Mouse (Mus musculus): ENCODE data around the gene Bcl6. TPM values are rescaled to one million over a fixed set of nuclear protein-coding genes. Genes with fewer than 3 reads are reported as not detected.

Bcl6 gene
- total RNA-seq, 2 experiments from 2014 or later = 14.9 to 17.4 TPM

GRCm38 (mm10) chr16:23979446-23979845 lies 9.2 kb downstream of the Bcl6 start:
- DNase-seq = peak; percentile 50 to 65
- intact Hi-C loops (cut with DNase I) = no loop called here

- intact Hi-C loops (cut with DNase I) = no loop called here
- DNase-seq = no peak
These were observed 10.2 kb downstream of the Bcl6 start for GRCm38 (mm10) chr16:23978495-23978894.

- intact Hi-C loops (cut with DNase I) = no loop called here
- DNase-seq = no peak
These were observed 10.9 kb downstream of the Bcl6 start for GRCm38 (mm10) chr16:23977732-23978131.

DNA sequence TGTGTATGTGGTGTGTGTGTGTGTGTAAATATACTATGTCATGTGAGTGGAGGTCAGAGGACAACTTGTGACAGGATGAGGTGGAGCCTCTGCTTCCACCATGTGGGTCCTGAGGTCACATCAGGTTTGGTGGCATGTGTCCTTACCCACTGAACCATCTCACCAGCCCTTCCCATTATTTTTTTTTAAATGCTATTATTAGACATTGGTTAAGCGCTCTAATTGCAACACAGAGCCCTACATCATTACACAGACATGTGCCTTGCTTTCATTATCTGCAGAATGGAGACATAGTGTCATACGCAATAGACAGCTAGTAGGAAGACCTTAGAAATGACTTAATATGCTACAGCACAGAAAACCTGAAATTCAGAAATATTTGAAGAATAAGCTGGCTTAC lies 12.5 kb downstream of the Bcl6 start:
- intact Hi-C loops (cut with DNase I) = no loop called here

DNA sequence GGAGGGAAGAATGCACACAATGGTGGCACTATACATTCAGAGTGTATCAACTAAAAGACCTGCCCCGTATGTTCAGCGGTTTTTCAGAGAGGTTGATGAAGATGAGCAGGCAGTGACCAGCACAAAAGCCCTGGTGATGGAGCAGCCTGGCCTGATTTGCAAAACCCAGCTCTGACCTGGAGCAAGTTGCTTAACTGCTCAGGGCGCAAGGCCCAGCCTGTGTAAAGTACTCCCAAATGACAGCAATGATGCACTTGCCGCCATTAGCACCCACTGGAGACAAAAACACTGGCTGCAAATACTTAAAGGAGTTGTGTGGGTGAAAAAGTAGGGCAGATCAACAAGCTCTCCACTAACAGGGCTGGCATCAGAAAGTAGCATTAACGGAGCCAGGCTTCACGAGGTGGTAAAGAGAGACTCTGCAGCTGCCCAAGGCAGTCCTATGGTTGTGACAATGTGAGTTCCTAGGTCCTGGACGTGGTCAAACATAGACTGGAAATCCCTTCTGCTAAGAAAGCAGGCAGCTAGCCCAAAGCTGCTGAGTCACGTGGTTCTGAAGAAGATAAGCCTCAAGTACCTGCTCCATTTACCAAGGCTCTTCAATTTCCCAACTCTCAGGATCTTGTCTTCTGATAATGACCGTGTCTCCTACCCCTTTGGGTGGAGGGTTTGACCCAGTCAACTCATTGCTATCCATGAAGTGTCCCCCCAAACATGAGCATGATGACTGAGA lies 14.9 kb downstream of the Bcl6 start:
- DNase-seq = no peak
- intact Hi-C loops (cut with DNase I) = no loop called here

More for the DNA sequence above, 12.5 kb downstream of the Bcl6 start:
- no peak for DNase-seq

- DNase-seq = no peak
- intact Hi-C loops (cut with DNase I) = no loop called here
These were observed 15.8 kb downstream of the Bcl6 start for GRCm38 (mm10) chr16:23972901-23973300.

- no peak for DNase-seq
- intact Hi-C loops (cut with DNase I) = no loop called here
These were observed 16.4 kb downstream of the Bcl6 start for GRCm38 (mm10) chr16:23972126-23972740.

DNA sequence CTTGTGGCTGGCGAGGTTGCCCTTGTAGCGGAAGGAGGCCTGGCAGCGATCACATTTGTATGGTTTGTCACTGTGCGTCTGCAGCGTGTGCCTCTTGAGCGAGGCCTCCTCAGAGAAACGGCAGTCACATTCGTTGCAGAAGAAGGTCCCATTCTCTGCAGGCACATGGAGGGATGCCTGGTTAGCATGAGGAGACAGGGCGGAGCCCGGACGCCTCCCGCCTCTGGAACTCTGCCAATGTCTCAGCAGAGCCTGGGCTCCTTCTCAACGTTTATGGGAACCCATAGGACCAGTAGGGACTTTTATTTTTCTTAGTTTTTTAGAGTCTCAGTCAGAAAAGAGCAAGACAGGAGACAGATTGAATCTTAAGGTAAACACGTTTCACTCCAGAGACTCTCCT lies 18.7 kb downstream of the Bcl6 start:
- intact Hi-C loops (cut with DNase I) = no loop called here
- peak in 1 of 2 experiments; percentile 37 for DNase-seq

DNA sequence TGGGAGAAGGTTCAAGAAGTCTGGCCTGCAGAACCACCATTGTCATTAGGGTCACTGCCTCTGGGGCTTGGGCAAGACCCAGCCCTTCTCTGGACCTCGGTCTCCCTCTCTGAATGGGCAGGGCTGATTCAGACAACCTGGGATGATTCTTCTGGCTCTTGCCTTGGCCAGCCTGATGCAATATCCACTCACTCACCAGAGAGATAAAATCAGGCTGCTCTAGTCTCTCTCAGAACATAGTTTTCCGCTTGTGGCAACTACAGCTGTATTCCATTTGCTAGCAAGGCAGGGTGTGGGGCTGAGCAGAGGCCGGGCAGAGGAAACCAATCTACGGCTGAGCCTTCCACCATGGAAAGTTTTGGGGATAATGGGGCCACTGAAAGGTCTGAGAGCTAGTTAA lies 19.8 kb downstream of the Bcl6 start:
- intact Hi-C loops (cut with DNase I) = no loop called here
- DNase-seq = no peak

GRCm38 (mm10) chr16:23967301-23967700 lies 21.4 kb downstream of the Bcl6 start:
- no peak for DNase-seq
- intact Hi-C loops (cut with DNase I) = no loop called here

- no peak for DNase-seq
- intact Hi-C loops (cut with DNase I) = no loop called here
These were observed 22.6 kb downstream of the Bcl6 start for GRCm38 (mm10) chr16:23966066-23966465.

DNA sequence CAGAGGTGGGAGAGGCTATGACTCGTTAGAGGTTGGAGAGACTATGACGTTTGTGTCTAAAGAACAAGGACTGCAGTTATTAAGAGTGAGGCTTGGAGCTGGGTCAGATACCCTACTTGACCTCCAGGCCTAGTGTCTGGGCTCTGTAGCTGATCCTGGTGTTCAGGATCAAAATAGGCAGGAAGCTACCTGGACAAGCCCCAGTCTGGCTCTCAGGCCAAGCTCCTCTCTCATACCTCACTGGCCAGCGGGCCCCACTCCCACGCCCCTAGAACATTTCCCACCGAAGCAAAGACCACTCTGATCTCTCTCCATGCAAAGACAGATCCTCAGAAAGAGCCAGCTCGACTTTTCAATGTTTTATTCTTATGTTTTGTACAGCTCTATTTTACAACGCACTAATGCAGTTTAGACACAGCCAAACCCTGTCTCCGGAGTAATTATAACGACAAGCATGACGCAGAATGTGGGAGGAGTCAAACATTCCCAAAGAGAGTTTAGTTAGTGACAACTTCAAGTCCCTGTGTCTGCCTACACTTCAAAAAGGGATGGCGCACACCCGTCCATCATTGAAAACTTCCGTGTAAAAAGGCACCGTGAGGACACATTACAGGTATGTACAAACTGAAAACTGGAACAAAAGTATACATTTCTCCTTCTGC lies 23.8 kb downstream of the Bcl6 start:
- intact Hi-C loops (cut with DNase I) = no loop called here

GRCm38 (mm10) chr16:23963896-23964668 lies 24.6 kb downstream of the Bcl6 start:
- intact Hi-C loops (cut with DNase I) = no loop called here
- no peak for DNase-seq

More for the DNA sequence above, 23.8 kb downstream of the Bcl6 start:
- no peak for DNase-seq

- no peak for DNase-seq
- intact Hi-C loops (cut with DNase I) = no loop called here
These were observed 26.3 kb downstream of the Bcl6 start for GRCm38 (mm10) chr16:23962401-23962800.

- intact Hi-C loops (cut with DNase I) = no loop called here
- no peak for DNase-seq
These were observed 29.7 kb downstream of the Bcl6 start for GRCm38 (mm10) chr16:23958938-23959337.

- intact Hi-C loops (cut with DNase I) = loop anchor here (2.0 to 5.0 kb wide), 3 partner anchors 55 to 502 kb away; no protein-coding TSS in a partner anchor
- DNase-seq = no peak
These were observed 34.7 kb downstream of the Bcl6 start for GRCm38 (mm10) chr16:23953959-23954260.

DNA sequence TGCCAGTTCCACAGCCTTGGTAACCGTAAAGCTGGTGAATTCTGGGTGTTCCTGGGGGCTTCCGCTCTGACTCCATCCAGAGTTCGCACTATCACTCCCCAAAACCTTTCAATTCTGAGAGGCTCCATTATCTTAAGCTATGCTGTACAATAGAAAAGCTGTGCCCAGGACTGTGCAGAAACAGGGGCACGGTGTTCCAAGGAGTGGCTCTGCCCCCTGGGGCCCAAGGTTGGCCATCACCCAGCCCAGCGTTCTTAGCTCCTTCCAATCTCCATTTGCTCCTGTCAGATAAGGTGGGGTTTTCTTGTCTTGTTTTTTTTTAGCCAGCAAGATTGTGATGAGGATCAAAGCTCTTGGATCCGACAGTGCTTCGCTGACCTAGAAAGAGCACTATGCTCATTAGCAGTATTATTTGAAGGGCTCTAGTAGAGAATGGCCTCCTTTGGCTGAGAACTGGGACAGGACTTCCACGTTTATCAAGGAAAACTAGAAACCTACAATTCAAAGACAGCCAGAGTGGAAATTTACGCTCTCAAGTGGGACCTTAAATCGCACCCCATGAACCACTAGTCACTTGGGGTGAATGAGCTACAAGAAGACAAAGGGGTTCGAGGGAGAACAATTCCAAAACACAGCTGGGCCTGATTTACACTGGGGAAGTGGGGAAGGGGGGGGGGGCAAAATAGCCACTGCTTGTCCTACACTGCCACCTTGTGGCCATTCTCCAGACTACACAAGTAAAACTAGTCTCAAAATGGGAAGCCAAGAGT lies 35.3 kb downstream of the Bcl6 start:
- intact Hi-C loops (cut with DNase I) = loop anchor here (2.0 to 5.0 kb wide), 3 partner anchors 55 to 501 kb away; no protein-coding TSS in a partner anchor
- peak; percentile 55 to 79 for DNase-seq

DNA sequence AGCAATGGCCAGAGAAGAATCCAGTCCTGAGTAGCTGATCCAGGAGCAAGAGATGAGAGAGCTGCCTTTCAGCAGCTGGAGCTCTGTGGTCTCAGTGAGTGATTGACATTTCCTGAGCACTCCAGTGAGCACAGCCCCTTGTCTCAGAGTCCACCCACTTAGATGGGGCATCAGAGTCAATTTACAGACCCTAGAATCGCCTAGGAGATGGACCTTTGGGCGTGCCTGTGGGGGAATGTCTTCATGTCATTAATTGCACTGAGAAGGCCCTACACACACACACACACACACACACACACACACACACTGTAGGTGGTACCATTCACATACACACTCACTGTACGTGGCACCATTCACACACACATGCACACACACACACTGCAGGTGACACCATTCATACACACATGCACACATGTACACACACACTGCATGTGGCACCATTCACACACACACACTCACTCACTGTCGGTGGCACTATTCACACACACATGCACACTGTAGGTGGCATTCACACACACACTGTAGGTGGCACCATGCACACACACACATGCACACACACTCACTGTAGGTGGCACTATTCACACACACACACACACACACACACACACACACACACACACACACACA lies 36.4 kb downstream of the Bcl6 start:
- DNase-seq = no peak
- intact Hi-C loops (cut with DNase I) = loop anchor here (2.0 to 5.0 kb wide), 3 partner anchors 53 to 500 kb away; no protein-coding TSS in a partner anchor

GRCm38 (mm10) chr16:23947654-23948053 lies 41.0 kb downstream of the Bcl6 start:
- intact Hi-C loops (cut with DNase I) = no loop called here
- DNase-seq = no peak

GRCm38 (mm10) chr16:23944801-23945200 lies 43.9 kb downstream of the Bcl6 start:
- intact Hi-C loops (cut with DNase I) = no loop called here
- DNase-seq = no peak
